Mouse (Mus musculus) ovary, postnatal 36 days (tissue): ENCODE measurements around the gene Klk1b9.
"Not testable (repeated sequence)": the region's sequence is repeated elsewhere in the genome, so short reads cannot be mapped to it uniquely, and the experiment has no call there.

ENCODE experiments used
- DNase-seq: peaks from one replicate; pipeline ENCODE4 v3.0.0; 2022; ENCODE audit warnings: low spot score, mixed read lengths

Gene Klk1b9

DNA sequence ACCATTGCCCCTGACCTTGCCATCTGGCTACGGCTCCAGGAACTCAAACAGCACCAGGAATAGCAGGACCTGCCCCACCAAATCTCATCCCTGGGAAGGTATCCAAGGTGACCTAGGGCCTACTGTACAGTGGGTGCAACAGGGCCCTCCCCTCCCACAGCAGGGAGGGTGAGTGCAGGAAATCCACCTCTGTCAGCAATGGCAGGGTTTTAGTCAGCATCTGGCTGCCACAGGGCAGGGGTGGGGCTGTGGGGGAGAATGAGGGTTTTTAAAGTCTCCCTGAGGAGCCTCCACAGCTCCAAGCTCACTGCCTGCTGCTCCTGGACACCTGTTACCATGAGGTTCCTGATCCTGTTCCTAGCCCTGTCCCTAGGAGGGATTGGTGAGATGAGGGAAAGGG is at the start of gene Klk1b9:
TSS of gene Klk1b9 (plus strand) at position 301 of the 400 bp plus-strand sequence.
- not testable (repeated sequence) for DNase-seq

DNA sequence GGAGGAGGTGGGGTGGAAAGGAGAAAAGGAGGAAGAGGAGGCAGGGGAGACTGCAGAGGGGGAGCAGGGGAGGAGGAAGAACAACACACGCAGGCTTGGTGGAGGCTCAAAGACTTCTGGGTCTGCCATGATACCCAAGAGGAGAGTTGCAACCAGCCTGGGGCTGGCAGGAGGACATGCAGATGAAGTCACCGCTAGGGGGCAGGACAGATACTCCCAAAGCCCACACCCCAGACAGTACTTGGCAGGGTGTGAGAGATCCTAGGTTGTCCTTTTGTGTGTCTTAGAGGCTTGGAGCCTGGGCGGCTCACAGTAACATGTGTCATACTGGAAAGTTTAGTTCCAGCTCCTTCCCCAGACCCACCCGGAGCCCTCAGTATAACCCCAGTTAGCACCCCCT is 47.3 kb upstream of the Klk1b9 start:
- DNase-seq: no peak

DNA sequence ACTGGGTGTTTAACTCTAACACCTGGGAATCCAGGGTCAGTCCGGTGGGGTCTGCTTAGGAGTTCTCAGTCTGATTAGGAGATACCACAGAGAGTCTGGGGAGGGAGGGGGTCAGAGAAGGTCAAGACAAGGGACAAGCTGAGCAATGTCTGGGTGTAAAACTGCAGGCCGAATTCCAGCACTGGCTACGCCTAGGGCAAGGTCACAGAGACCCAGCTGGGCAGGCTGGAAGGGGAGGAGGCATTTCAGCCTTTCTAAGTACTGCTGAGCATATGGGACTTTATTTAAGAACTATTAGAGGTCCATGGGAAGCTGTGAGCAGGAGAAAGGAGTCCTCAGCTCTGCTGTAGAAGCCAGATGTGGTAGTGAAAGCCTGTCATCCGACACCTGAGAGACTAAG is 43.5 kb upstream of the Klk1b9 start:
- DNase-seq: no peak

DNA sequence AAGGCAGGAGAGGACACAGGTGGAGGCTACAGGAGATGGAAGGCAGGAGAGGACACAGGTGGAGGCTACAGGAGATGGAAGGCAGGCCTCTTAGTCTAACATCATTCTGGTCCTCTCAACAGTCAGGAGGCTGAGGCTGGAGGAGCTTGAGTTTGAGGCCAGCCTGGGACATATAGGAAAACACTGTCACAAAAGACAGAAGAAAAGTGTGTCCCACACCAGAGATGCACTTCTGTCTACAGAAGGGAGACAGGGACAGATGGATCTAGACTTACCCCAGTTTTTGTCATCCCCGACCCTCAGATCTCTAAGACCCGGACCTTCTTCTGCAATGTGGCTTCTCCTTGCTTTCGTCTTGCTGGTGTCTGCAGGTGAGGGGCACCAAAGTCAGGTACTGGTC is 42.4 kb upstream of the Klk1b9 start, which contains the start of gene Klk15:
TSS of gene Klk15 (plus strand) at position 301 of the 400 bp plus-strand sequence.
- no peak for DNase-seq

DNA sequence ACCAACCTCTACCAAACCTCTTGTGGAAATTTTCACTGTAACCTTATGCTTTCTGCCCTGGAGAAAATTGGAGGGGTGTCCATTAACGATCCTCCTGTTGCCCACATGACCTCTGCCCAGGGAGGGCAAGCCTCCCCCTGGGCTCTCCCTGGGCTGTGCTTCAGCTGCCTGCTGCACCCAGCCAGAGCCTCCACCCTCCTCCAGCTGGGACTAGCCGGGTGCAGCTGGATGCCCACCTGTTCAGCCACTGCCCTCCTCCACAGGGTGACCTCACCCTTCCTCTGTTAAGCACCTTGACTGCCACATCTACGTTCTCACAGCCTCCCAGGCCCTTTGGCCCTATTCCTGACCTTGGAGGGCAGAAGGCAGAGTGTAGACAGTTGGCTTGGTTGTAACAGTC is 41.1 kb upstream of the Klk1b9 start:
- no peak for DNase-seq

DNA sequence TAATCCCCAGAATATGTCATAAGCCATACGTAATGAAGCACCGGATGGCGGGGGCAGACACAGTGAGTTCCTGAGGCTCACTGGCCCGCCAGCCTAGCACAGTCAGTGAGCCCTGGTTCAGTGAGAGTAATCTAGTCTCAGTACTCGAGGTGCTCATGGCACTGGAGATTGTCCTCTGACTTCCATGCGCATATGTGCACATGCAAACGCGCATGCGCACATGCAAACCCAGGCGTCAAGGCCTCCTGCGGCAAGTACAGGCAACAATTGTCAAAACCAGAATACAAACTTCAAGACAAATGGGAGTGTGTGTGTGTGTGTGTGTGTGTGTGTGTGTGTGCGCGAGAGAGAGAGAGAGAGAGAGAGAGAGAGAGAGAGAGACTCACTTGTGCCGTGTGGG is 39.3 kb upstream of the Klk1b9 start:
- no peak for DNase-seq

DNA sequence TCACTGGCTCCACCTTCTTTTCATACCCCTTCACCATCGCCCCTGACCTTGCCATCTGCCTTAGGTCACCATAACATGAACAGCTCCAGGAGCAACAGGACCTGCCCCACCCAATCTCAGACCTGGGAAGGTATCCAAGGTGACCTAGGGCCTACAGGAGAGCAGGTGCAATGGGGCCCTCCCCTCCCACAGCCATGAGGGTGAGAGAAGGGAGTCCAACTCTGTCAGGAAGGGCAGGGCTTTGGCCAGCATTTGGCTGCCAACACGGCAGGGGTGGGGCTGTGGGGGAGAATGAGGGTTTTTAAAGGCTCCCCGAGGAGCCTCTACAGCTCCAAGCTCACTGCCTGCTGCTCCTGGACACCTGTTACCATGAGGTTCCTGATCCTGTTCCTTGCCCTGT is 33.6 kb upstream of the Klk1b9 start:
- DNase-seq: not testable (repeated sequence)

DNA sequence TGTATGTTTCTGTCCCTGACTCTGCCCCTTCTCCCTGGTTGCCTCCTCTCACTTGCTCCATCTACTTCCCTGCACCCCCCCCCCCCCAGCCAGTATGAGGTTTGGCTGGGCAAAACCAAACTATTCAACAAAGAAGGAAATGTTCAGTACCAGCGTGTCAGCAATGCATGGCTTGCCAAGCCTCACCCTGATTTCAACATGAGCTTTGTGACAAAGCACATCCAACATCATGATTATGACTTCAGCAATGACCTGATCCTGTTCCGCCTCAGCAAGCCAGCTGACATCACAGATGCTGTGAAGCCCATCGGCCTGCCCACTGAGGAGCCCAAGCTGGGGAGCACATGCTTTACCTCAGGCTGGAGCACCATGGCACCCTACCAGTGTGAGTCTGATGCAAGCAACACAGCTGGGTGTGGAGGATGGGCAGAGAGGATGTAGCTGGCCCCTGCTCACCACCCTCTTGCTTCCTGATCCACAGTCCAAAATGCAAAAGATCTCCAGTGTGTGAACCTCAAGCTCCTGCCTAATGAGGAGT is 31.1 kb upstream of the Klk1b9 start:
- no peak for DNase-seq

DNA sequence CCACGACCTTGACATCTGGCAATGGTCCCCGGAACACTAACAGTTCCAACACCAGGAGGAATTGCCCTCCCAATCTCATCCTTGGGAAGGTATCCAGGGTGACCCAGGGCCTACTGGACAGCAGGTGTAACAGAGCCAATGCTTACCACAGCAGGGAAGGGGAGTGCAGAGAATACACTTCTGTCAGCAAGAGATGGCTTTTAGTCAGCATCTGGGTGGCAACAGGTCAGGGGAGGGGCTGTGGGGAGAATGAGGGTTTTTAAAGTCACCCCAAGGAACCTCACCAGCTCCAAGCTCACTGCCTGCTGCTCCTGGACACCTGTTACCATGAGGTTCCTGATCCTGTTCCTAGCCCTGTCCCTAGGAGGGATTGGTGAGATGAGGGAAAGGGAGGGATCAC is 25.5 kb upstream of the Klk1b9 start, which contains the start of gene Klk1b8:
TSS of gene Klk1b8 (plus strand) at position 301 of the 400 bp plus-strand sequence.
- no peak for DNase-seq

DNA sequence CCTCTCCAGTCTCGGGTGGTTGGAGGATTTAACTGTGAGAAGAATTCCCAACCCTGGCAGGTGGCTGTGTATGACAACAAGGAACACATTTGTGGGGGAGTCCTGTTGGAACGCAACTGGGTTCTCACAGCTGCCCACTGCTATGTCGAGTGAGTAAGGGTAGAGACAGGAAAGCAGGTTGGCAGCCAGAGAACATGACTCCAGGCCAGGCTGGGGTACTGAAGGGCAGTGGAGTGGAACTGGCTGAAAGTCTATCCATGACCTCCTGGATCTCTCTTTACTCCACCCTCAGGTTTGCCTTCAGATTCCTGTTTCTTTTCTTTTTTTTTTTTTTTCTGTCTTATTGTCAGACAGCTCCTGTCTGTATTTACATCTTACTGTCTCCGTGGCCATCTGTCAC is 23.2 kb upstream of the Klk1b9 start:
- DNase-seq: no peak

DNA sequence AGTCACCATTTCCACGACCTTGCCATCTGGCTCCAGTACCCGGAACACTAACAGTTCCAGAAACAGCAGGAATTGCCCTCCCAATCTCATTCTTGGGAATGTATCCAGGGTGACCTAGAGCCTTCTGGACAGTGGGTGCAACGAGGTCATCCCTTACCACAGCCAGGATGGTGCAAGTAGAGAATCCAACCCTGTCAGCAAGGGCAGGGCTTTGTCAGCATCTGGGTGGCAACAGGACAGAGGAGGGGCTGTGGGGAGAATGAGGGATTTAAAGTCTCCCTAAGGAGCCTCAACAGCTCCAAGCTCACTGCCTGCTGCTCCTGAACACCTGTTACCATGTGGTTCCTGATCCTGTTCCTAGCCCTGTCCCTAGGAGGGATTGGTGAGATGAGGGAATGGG is 9.4 kb upstream of the Klk1b9 start, which contains the start of gene Klk1b1:
TSS of gene Klk1b1 (plus strand) at position 301 of the 400 bp plus-strand sequence.
- no peak for DNase-seq

DNA sequence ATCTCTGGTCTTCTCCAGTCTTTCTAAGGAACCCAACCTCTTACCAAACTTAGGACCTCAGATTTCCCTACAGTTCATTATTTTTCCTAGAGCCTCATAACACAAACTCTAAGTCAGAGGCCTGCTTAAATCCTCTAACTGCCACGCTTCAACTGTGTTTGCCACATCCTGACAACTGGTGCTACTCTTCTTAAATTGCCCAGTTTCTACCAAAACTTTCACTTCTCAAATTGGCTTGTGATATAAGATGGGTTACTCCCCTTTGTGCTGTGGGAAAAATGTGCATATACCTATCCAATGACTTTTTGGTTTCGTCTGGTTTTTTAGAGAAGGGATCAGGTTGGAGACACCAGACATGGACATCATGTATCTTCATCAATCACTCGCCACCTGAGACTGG is 8.8 kb upstream of the Klk1b9 start:
- no peak for DNase-seq

DNA sequence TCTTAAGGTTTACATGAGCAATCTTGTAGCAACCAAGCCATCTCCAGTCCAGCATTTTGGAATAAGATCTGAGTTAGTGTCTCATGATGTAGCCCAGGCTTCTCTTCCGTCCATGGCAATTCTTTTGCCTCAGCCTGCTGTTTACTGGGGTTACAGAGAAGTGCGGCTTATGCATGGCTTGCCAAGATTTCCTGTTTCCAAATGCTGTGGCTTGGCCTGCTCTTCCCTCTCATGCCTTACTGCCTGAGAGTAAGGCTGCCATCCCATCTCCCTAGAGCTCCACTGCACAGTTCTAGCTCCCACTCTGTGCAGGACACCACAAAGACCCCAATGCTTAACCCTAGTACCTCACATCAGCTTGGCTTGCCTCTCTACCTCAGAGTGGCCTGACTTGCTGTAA is 8.2 kb upstream of the Klk1b9 start:
- no peak for DNase-seq

DNA sequence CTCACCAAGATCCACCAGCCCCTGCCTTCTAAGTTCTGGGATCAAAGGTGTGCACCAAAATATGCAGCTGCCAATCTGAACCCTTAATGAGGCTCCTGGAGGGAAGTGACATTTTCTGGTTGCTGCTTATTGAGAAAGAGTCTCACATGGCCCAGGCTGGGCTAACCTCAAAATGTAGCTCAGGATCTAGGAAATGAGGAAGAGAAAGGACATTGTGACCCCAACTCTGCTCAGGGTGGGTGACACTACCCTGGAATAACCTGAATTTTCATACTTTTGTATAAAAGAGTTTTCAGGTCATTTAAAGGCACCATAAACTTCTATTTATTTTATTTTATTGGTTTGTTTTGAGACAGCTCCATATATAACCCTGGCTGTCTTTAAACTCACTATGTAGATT is 9.8 kb downstream of the Klk1b9 start:
- DNase-seq: no peak

DNA sequence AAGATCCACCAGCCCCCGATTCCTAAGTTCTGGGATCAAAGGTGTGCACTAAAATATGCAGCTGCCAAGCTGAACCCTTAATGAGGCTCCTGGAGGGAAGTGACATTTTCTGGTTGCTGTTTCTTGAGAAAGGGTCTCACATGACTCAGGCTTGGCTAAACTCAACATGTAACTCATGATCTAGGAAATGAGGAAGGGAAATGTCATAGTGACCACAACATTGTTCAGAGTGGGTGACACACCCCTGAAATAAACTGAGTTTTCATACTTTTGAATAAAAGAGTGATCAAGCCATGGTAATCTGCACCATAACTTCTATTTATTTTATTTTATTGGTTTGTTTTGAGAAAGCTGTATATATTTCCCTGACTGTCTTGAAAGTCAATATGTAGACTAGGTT is 19.0 kb downstream of the Klk1b9 start:
- not testable (repeated sequence) for DNase-seq

DNA sequence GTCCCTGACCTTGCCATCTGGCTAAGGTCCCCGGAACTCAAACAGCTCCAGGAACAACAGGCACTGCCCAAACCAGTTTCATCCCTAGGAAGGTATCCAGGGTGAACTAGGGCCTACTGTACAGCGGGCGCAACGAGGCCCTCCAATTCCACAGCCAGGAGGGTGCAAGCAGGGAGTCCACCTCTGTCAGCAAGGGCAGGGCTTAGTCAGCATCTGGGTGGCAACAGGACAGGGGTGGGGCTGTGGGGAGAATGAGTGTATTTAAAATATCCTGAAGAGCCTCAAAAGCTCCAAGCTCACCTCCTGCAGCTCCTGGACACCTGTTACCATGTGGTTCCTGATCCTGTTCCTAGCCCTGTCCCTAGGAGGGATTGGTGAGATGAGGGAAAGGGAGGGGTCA is 19.7 kb downstream of the Klk1b9 start, which contains the start of gene Klk1b11:
TSS of gene Klk1b11 (plus strand) at position 301 of the 400 bp plus-strand sequence.
- DNase-seq: not testable (repeated sequence)

DNA sequence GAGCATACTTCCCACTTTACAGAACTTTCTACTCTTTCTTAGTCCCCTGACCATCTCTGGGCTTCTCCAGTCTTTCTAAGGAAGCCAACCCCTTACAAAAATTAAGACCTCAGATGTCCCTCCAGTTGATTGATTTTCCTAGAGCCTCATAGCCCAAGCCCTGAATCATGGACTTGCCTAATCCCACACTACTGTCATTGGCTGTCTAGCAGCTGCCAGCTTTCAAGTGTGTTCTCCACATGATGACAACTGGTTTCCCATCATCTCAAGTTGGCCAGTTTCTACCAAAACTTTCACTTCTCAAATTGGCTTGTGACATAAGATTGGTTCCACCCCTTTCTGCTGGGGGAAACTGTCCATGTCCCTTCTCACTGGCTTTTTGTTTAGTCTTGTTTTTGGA is 29.0 kb downstream of the Klk1b9 start:
- DNase-seq: no peak

DNA sequence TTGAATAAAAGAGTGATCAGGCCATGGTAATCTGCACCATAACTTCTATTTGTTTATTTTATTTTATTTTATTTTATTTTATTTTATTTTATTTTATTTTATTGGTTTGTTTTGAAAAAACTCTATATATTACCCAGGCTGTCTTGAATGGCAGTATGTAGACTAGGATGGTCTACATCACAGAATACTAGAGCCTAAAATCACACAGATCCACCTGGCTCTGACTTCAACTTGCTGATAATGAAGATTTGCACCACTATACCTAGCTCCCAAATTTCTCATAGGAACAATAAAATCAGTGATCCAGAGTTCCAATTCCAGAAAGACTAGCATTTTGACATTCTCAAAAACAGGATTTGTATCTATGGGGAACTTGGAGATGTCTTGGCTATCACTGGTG is 36.0 kb downstream of the Klk1b9 start, which contains the start of gene Klk1b26:
TSS of gene Klk1b26 (plus strand) at position 301 of the 400 bp plus-strand sequence.
- not testable (repeated sequence) for DNase-seq

DNA sequence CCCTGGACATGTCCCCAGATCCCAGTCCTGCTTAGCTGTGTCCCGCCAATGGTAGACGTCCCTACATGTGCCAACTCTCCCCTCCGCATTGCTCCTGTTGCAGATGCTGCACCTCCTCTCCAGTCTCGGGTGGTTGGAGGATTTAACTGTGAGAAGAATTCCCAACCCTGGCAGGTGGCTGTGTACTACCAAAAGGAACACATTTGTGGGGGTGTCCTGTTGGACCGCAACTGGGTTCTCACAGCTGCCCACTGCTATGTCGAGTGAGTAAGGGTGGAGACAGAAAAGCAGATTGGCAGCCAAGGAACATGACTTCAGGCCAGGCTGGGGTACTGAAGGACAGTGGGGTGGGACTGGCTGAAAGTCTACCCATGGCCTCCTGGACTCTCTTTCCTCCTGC is 38.8 kb downstream of the Klk1b9 start:
- DNase-seq: not testable (repeated sequence)

DNA sequence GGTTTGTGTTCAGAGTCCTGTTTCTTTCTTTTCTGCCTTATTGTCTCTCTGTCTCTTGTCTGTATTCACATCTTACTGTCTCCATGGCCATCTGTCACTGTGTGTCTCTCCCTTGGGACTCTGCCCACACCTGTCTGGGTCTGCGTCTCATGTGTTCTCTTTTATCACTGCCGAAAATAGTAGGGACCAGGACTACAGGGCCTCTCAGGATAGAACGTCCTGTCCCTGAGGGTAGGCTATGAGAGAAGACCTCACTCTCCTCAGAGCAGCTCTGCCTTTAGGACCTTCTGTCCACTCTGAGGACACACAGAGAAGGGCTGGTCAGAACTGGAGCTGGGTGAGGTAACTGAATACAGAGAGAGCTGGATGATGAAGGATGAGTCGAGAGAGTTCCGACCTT is 39.2 kb downstream of the Klk1b9 start:
- DNase-seq: no peak
